Mouse (Mus musculus) heart, postnatal 14 days (tissue): ENCODE results near the gene Rfx7. TPM values are rescaled to one million over a fixed set of nuclear protein-coding genes. Genes with fewer than 3 reads are reported as not detected.
"Not testable (repeated sequence)": the region's sequence is repeated elsewhere in the genome, so short reads cannot be mapped to it uniquely, and the experiment has no call there.

ENCODE experiments used
- DNase-seq, 2 experiments: peaks; one replicate each; pipeline ENCODE4 v3.0.0; 2021 to 2022
- intact Hi-C: fragments of 180-260 bp; cut with DNase I; formaldehyde crosslinking; loops from one replicate; pipeline ENCODE4 v1.15.1; 2025
- total RNA-seq, 2 experiments: library from RNA; stranded (reverse); gene quantifications; 2 replicates each; pipeline ENCODE4 v1.2.3; 2021

Gene Rfx7
- total RNA-seq, 2 experiments from 2014 or later, result 11.4 to 11.6 TPM

DNA sequence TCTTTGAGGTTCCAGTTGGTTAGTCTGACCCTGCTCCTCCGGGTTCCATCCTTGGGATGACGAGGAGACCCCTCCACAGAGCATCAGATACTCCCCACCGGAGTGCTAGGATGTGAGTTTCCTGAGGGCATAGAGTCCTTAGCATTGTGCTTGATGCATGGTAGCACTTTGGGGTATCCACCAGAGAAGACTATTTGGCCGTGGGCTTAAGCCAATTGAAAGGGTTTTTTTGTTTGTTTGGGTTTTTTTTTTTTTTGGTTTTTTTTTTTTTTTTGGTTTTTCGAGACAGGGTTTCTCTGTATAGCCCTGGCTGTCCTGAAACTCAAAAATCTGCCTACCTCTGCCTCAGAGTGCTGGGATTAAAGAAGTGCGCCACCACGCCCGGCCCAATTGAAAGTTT lies 105.2 kb downstream of the Rfx7 start:
- no peak for DNase-seq
- intact Hi-C loops, result no loop called here

DNA sequence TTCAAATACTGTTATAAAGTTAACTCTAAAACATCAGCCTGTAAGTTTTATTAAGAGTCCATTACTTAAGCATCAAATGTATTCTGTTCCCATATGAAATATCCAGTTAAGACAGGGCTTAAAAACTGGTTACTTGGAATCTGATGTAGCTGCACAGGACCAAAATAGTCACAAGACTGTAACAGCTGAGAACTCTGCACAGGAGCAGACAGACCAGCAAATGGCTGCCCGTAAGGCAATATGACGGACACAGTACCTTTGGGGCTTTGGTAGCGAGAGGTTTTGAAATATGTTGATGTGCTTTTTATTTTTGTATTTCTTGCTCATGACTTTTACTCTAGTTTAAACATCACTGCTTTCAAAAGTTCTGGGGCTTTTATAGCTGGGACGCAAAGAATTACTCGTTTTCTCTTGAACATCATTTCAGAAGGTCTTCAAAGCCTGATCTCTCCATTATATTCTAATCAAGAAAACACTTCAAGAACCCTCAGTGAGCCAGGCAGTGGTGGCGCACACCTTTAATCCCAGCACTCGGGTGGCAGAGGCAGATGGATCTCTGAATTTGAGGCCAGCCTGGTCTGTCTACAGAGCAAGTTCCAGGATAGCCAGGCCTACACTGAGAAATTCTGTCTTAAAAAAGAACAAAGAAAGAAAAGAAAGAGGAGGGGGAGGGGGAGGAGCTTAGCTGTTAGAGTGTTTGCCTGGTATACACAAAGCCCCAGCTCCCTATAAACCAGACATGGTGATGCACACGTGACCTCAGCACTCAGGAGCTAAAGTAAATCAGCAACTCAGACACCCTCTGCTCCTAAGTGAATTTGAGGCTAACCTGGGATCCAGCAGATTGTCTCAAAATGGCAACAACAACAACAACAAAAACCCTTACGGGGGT lies 107.2 kb downstream of the Rfx7 start:
- DNase-seq, result no peak
- intact Hi-C loops, result no loop called here

DNA sequence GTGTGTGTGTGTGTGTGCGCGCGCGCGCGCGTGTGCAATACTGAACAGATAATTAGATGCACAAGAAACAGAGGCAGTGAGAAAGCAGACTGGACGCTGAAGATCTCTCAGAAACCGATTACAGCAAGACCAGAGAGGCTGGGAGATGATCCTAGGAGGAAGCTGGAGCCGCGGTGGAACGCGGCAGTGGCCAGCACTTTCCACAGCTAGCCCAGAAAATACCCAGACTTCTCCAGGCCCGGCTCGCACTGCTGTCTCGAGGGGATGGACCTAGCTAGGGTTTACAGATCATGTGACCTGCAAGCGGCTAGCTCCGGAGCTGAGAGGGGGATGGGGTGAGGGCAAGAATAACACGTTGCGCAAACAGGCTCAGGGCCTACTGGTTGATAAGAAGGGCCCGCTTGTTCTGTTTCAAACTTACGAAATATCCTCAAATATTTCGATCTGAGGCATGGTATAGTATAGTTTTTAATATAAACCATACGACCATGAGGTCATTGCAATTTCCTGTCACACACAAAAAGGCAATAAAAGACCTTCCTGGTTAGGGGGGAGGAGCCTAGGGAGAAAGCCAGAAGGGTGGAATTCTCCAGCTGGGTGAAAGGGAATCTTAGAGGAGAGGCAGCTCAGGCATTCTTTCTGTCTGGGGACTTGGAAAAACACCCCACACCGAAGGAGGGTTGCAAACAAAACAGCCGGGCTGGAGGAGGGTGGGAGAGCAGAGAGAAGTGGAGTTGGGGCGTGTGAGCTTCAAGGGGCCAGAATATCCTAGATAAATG lies 108.0 kb downstream of the Rfx7 start:
- DNase-seq, result peak; percentile 82 to 87
- intact Hi-C loops, result loop anchor here (2.0 kb wide), 1 partner anchor 23 kb away; the partner anchor contains the start of gene Nedd4

DNA sequence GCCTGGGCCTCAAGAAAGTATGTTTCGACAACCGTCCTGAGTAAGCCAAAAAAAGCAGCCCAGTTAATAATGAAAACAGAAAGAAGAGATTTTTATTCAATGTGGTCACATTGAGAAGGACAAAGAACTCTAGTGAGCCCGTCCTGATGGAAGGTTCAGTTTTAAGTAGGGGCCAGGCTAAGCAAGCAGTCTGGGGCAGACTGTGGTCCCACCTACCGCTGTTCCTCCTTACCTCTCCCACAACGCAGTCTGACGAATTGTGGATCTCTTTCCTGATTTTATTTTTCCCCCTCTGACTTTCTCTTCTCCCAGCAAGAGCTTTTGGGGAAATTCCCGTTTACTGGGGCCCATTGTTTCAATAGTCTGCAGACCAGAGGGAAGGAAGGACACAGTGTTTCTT lies 108.6 kb downstream of the Rfx7 start:
- intact Hi-C loops, result loop anchor here (2.0 kb wide), 1 partner anchor 22 kb away; the partner anchor contains the start of gene Nedd4
- no peak for DNase-seq

DNA sequence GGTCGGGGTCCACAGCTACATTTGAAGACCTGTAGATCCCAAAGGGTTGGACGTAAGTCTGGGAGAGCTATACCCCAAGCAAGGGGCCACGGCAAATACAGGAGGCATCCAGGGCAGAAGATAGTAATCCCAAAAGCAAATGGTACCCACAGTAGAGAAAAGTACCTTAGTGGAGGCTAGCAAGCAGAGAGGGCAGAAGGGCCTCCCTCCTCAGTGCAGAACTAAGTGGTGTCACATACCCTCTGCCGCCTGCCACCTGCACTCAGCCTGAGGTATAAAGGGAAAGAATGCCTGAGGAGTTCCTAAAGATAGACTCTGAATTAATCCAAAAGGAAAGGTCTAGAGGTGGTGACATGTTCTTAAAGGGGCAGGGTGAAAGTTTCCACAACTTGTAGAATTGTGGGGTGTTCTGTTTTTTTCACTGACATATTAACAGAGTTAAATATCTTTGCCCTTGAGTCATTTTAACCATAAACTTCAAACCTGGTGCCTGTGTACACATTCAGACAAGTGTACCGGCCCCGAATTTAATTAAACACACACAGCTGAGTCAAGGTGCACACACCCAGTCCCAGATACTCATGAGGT lies 109.1 kb downstream of the Rfx7 start:
- peak; percentile 26 to 48 for DNase-seq
- intact Hi-C loops, result loop anchor here (2.0 kb wide), 1 partner anchor 22 kb away; the partner anchor contains the start of gene Nedd4

DNA sequence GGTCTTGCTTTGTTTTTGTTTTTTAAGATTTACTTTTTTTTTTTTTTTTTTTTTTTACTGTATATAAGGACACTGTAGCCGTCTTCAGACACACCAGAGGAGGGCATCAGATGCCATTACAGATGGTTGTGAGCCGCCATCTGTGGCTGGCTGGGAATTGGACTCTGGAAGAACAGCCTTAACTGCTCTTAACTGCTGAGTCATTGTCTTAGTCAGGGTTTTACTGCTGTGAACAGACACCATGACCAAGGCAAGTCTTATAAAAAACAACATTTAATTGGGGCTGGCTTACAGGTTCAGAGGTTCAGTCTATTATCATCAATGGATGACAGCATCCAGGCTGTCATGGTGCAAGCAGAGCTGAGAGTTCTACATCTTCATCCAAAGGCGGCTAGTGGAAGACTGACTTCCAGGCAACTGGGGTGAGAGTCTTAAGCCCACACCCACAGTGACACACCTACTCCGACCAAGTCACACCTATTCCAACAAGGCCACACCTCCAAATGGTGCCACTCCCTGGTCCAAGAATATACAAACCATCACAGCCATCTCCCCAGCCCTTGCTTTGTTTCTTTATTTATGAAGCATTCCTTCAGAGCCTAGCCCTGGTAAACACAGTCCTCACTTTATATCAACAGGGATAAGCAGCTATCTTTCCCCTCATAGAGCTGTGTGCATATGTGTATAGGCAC lies 110.9 kb downstream of the Rfx7 start:
- DNase-seq, intact Hi-C loops: not testable (repeated sequence)

DNA sequence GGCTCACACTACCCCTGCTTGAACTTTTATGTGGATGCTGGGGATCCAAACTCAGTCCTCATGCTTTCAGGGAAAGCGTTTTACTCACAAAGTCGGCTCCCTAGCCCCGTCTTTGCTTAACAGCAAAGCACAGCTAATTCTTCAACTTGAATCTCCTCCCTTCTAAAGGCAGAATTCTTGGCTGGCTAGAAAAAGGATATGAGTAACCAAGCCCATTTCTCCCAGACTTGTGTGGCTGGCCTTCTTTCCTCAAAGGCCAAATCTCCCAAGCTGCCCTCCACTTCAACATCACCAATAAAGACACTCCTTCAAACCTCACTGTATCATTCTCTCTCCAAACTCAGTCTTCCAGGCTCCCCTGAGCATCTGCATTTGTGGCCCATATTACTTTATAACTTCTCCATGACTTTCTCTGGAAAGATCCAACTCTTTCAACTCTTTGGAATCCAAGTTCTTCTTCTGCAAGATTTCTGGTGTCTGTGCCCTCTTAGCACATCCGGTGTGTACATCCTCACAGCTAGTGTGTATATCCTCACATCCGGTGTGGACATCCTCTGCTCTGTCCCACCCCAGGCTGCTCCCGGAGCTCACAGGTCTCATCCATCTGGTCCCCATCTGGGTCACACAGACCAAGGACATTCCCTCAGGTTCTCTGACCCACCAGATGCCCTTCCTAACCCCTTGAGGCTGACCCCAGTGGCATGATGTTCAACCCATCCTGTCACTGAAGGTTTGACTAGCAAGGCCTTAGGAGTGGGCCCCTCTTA lies 111.8 kb downstream of the Rfx7 start:
- intact Hi-C loops, result no loop called here
- DNase-seq, result no peak

DNA sequence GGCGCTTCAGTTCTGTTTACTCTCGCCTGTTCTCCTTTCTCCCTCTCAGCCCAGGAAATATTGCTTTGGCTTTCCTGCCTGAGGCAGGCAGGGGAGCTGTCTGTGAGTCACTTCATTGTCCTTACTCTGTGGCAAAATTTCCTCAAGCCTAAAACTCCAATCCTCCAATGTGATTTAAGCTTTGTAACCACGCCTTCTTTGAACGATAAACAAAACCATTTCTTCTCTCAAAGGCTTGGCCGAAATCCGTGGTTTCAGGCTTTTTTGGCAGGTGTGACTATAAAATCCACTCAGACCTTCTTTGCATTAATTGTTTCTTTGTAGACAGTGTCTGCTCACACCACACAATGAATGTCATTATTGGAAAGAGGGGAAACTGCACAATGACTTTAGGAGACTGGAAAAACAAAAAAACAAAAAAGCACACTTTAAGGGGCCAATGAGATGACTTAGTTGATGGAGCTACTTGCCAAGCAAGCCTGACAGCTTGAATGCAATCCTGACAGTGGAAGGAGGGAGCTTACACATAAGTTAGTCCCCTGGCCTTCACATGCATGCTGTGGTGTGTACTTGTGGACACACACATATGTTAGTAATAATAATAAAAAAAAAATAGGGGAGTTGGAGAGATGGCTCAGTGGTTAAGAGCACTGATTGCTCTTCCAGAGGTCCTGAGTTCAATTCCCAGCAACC lies 112.5 kb downstream of the Rfx7 start:
- intact Hi-C loops, result no loop called here
- DNase-seq, result no peak

DNA sequence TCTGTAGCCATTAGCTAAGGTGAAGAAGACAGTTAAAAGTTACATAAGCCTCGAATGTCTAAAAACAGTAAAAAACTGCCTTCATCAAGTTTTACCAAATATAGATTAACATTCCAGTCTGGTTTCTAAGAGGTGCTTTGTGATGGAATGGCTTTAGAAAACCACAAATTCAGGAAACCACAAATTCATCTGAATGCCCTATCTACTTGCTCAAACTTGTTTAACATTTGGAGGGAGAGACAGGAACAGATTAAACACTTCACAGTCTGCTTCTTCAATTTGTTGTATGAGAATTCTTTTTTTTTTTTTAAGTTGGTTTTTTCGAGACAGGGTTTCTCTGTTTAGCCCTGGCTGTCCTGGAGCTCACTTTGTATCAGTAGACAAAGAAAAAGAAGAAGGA lies 117.7 kb downstream of the Rfx7 start:
- intact Hi-C loops, result no loop called here
- DNase-seq, result no peak

DNA sequence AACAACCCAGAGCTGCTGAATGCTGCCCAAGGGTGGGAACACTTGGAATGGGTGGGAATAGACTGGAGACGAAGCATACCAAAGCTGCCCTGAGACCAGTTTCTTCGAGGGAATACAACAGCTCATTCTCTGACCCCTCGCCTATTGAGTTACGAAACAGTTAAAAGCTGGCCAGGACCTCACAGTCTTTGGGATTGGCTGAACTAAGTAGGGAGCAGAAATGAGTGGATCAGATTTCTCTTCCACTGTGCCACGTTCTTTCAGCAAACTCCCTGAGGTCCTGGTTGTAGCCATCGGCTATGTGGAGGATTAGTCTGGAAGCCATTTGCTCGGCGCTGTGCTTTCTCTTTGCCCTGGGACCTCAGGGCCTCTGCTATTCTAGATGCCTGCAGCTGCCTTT lies 120.9 kb downstream of the Rfx7 start:
- intact Hi-C loops, result no loop called here
- DNase-seq, result peak; percentile 35 to 56

DNA sequence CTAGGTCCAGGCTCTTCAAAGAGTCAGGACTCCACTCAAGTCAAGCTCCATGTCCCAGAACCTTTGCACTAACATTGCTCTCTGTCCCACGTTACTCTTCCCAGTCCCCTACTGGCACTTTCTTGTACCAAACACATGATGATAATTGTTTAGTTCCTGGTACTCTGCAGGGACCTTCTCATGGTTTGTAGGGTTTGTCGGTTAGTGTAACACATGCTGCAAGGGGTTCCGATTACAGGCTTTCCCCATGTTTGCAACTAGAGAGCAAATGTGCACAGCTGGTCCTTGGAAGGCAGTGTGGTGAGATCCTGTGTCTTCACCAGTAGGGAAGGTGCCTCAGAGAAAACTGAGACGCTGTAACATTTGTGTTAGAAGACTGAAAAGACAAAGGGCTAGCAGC lies 121.5 kb downstream of the Rfx7 start:
- DNase-seq, result peak; percentile 21 to 52
- intact Hi-C loops, result no loop called here

DNA sequence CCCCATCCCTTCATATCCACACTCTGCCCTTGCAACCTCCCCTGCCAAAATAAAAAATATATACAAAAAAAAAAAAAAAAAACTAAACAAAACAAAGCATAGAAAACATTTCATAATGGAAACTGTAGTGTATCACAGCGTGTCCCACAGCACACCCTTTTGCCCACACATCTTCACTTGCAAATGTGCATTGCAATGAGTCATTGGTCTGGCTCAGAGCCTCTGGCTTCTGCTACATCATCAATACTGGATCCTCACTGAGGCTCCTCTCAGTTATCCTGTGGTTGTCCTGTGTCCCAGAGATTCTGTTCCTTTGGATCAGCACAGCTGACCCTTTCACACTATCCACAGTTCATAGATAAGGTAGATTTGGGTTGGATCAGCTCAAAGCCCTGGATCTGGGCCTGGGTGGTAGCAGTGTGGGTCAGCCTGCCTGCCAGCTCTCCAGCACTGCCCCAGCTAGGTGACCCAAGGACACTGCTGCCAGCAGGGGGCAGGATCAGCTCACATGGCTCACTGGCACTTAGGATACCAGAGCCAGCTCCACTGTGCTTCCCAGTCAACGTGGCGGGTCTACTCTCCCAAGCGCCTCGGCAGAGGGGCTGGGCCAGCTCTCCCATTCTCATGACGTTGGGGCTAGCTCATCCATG lies 122.7 kb downstream of the Rfx7 start:
- peak; percentile 71 to 82 for DNase-seq

DNA sequence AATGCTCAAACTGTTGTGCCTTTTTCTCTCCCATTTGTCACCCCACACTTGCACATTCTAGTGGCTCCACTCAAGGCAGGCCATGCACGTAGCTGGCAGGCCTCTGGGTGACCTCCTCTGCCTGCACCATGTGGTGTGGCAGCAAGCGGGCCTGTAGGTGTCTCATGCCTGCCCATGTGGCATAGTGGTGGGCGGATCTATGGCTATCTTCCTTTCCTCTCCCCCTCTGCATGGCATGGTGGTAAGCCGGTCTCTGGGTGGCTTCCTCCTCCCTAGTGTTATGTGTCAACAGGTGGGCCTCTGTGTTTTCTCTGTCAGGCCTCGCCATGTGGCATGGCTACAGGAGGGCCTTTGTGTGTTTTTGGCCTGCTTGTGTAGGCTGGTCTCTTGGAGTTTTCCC lies 123.6 kb downstream of the Rfx7 start:
- intact Hi-C loops, result no loop called here
- peak in 1 of 2 experiments; percentile 39 for DNase-seq

More for the DNA sequence above, 122.7 kb downstream of the Rfx7 start:
- intact Hi-C loops, result no loop called here

DNA sequence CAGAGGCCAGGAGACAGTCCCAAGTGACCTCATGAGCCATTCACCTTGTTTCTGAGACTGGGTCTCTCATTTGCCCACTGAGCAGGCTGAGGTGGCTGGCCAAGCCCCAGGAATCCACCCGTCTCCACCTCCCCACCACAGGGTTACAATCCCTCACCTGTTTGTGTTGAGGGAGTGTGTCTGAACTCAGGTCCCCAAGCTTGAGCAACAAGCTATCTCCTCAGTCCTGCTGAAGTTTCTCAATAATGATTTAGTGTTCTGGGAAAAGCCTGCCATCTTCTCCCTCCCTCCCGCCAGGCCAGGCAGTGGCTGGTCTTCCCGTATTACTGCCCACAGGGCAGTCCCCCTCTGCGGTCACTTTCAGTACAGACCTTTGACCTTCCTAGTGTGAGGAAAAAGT lies 124.5 kb downstream of the Rfx7 start:
- DNase-seq, result no peak
- intact Hi-C loops, result no loop called here

DNA sequence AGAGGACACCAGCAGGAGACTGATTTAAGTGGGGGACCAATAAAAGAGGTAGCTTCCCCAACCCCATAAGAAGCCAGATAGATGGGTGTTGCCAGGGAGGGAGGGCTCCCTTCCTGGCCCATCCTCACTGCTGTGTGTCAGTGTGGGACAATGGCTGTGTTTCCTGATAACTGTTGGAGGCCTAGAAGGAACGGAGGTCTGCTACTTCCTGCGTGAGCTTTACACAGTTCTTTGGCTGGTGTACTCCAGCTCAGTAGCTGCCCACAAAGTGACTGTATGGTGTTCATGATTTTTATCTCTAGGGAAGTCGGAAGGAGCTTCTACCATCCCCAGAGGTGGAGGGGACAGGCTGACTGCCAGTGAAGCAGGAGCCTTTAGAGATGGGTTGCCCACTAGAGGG lies 124.9 kb downstream of the Rfx7 start:
- intact Hi-C loops, result no loop called here
- no peak for DNase-seq

DNA sequence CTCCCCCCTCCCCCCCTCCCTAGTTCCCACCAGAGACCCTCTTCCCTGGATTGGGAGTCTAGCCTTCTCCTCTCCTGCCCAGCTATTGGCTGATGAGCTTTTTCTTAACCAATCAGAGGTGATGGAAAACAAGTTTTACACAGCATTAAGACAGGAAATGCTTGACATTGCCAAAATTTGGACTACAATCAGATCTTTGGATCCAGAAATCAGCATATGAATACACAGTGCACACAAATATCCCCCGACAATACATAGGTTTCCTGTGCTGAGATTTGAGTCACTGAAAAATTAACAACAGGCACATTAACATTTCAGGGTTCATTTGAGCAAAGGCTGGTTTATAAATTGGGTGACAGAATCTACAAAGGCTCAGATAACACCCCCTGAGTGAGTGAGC lies 125.7 kb downstream of the Rfx7 start:
- DNase-seq, result no peak
- intact Hi-C loops, result no loop called here

DNA sequence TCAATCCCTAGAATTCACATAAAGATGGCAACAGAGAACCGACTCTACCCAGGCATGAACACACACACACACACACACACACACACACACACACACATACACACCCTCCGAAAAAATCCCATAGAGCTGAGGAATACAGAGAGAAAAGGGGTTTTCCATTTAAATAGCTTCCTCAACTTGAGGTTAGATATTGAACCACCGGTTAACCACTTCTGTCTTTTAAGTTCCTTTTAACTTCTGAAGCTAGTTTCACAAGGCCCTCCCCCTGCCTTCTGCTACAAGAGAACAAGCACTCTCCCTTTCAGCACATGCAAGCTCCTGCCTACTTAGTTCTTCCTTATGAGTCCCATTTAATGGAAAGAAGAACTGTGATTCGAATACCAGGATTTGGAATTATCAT lies 128.1 kb downstream of the Rfx7 start:
- intact Hi-C loops, result no loop called here
- no peak for DNase-seq

DNA sequence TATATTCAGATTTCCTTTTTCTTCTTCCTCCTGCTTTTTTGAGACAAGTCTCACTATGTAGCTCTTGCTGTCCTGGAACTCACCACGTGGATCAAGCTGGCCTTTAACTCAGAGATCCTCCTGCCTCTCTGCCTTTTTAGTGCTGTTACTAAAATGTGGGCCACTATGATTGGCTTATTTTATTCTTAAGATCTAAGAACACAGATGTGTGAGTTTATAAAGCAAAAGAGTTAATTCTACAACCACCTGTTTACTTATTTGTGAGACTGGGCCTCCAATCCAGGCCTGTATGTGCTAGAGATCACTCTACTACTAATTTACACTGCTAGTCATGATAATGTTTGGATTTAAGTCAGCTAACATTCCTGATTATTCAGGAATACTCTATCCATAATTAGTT lies 128.9 kb downstream of the Rfx7 start:
- intact Hi-C loops, result no loop called here
- DNase-seq, result no peak

DNA sequence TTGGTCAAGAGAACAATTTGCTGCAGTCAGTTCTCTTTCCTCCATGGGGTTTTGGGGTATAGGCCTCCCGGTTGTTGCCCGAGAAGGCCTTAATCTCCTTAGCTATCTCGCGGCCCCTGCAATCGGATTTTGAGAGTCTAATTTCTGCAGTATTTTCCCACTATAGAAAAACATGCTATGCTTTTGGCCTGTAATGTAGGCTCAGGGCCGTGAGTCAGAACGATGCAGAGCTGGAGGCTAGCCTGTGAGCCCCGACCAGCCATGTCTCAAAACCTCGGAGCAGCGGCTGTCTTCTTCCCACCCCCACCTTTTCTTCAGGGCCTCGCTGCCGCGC lies 129.5 kb downstream of the Rfx7 start:
- intact Hi-C loops, result no loop called here

More for the DNA sequence above, 129.5 kb downstream of the Rfx7 start:
- no peak for DNase-seq
